Mouse (Mus musculus): ENCODE measurements around the gene Lrp6. TPM values are rescaled to one million over a fixed set of nuclear protein-coding genes. Genes with fewer than 3 reads are reported as not detected.

Lrp6 gene
- total RNA-seq, 2 experiments from 2014 or later = 39.3 to 39.7 TPM

DNA sequence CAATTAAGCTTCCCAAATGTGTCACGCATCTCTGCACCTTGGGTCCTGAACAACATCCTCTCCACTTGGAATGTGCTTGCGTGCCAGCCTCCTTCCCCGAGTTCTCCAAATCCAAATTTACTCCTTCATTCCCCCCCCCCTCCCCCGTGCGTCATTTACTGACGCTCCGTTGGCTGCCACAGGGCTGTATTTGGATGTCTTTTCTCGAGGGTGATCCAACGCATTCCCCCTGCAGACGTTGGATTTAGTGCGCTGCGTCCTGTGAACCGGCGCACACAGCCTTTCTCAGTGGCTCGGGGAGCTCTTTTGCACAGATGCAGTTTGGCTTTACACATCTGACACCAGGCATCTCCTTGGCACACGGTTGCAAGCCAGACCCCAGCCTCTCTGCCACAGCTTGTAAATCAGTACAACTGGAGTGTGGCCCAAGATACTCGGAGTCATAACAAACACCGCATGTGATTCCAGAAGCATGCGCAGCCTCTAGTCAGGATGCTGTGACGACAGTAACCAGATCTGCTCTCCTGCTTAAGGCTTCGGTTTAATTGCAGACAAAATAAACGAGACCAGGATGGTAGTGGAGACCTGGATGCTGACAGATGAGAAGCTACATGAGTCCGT, 127.3 kb downstream of the Lrp6 start:
- peak; percentile 53 for DNase-seq (ENCODE audit: low spot score)

DNA sequence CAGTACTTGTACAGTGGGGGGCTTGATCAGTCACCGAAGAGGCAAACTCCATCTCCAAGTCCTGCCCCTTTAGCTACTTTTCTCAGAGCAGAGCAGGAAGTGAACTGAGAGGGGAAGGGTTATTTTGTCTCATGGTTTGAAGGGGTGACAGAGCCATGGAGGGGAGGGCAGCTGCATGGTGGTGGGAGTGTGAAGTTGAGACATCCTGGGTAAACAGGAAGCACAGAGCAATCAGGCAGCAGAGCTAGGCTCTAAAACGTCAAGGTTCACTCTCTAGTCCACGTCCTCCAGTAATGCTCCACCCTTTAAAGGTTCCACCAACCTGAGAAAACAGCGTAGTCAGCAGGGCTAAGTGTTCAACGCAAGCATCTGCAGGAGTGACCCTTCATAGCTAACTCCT, 129.8 kb downstream of the Lrp6 start:
- DNase-seq (ENCODE audit: low spot score) = no peak

GRCm38 (mm10) chr6:134434866-134435390, 131.8 kb downstream of the Lrp6 start:
- DNase-seq (ENCODE audit: low spot score) = no peak

DNA sequence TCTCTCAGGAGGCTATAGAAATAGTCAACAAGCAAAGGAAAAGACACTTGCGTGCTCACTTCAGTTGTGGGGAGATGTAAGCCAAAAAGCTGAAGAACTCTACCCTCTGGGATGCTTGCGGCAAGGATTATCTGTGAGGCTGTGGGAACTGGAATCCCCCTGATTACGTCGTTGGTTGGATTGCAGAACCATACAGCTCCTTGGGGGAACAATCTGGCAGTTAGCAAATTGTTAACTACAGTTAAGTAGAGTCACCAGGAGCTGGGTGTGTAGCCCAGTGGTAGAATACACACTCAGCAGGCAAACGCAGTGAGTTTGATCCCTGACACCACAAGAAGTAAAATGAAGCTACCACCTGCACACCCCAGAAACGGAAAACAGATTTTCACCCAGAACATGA, 132.7 kb downstream of the Lrp6 start:
- DNase-seq (ENCODE audit: low spot score) = peak; percentile 24

DNA sequence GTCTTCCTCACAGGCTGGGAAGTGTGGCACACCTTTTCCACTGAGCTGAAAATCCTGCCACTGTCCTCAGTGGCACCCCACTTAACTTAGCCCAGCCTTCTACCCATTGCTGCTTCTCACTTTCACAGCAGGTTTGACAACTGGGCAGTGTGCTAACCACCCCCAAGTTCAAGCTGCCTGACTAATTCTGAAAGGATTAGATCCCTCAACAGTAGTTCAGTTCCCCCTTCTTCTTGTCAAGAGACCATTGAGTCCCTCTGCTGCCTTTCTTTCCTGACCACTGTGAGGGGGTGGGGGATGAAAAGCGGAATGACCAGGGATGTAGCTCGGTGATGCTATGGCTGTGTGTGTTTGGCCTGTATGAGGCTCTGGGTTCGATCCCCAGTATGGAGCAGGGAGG, 133.5 kb downstream of the Lrp6 start:
- DNase-seq (ENCODE audit: low spot score) = no peak

- DNase-seq (ENCODE audit: low spot score) = no peak
These were observed 135.2 kb downstream of the Lrp6 start for GRCm38 (mm10) chr6:134431583-134431982.

DNA sequence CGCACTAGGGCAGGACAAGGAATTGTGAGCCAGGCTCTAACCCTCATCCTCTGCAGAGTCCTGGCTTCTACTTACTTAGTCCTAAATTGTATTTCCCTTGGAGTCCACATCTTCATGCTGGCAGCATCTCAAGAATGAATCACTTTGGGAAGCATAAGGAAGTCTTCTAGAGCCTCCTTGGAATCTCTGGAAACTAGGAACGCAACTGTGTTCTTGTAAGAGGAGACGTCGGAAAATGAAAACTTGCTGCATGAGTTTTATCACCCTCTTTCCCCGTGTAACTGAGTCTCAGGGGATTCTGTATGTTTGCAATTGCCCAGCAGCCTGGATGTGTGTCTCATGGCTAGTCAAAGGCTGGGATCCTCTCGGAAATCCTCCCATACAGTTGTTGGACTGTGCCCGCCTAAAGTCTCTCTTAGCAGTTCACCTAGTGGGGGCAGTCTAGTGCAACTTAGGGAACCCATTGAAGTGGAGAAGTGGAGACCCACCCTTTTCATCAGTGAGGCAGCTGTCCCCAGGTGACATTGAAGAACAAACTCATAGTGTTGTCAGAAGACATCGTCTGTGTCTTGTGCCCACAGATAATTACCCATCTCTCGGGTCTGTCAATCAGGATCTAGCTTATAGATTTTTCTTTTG, 136.5 kb downstream of the Lrp6 start:
- peak; percentile 56 for DNase-seq (ENCODE audit: low spot score)

DNA sequence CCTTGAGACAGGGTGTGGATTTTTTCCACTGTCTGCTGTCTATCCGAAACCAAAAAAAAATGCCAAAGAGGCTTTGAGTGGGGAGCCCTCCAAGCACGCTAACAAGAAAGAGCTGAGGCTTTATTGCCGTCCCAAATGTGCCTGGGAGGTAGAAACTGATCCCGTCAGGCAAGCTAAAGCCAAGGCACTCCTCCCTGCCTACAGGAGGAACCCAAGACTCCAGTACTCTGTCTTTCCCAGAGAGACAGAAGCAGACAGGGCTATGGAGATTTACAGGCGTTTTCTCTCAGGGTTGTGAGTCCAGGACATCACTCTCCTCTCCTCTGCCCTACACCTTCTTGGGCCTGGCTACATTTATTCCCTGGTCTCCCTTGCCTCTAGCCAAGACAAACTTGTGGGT, 138.3 kb downstream of the Lrp6 start:
- peak; percentile 28 for DNase-seq (ENCODE audit: low spot score)

DNA sequence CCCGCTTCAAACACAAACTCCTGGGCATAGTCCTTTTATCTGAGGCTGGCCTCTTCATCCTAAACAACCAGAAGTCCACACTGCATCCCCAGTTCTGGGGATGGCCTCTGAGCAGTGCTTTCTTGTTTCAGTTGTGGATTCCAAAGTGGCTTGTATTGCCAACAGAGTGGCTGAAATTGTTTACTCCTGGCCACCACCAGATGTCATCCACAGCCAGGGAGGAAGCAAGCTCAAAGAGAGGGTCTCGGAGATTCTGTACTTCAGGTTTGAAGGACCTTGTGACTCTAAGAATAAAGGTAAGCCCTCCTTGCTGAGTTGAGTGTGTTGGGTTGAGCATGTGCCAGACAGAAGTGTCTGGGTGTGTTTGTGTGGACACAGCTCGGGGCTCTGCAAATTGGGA, 139.6 kb downstream of the Lrp6 start:
- DNase-seq (ENCODE audit: low spot score) = no peak

- peak; percentile 81 for DNase-seq (ENCODE audit: low spot score)
These were observed 141.5 kb downstream of the Lrp6 start for GRCm38 (mm10) chr6:134425216-134425717.

- DNase-seq (ENCODE audit: low spot score) = no peak
These were observed 144.8 kb downstream of the Lrp6 start for GRCm38 (mm10) chr6:134421921-134422320.

DNA sequence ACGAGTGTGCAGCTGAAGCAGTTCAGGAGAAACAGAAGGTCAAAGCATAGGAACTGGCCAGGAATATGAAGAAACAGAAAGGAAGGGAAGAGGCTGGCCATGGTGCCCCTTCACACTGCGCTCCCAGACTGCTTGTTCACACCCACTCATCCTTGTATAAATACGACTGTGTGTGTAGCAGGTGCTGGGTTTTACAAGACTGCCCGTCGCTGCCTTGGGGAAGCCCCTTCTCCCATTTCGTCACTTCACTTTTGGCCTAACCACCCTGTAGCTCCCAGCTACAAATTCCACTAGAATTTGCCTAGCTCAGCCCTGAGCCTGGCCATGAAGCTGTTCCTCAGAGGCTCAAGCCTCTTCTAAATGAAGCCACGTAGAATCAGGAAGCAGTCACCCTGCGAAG, 146.4 kb downstream of the Lrp6 start:
- no peak for DNase-seq (ENCODE audit: low spot score)

GRCm38 (mm10) chr6:134417886-134418285, 148.9 kb downstream of the Lrp6 start:
- DNase-seq (ENCODE audit: low spot score) = no peak

- no peak for DNase-seq (ENCODE audit: low spot score)
These were observed 150.1 kb downstream of the Lrp6 start for GRCm38 (mm10) chr6:134416556-134417105.

DNA sequence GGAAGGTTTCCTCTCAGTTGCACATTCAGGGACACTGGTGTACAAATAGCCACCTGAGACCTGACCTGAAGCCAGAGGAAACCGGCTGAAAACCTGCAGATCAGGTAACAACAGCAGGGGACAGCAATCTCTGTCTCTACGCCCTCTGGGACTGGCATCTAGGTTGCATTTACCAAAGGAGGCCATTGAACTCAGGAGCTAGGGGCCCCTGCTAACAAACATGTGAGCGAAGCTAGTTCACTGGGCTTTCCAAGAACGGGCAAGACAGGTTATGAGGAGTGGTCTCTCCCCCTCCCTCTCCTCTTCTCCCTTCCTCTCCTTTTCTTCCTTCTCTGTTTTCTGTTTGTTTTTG, 152.3 kb downstream of the Lrp6 start:
- no peak for DNase-seq (ENCODE audit: low spot score)

DNA sequence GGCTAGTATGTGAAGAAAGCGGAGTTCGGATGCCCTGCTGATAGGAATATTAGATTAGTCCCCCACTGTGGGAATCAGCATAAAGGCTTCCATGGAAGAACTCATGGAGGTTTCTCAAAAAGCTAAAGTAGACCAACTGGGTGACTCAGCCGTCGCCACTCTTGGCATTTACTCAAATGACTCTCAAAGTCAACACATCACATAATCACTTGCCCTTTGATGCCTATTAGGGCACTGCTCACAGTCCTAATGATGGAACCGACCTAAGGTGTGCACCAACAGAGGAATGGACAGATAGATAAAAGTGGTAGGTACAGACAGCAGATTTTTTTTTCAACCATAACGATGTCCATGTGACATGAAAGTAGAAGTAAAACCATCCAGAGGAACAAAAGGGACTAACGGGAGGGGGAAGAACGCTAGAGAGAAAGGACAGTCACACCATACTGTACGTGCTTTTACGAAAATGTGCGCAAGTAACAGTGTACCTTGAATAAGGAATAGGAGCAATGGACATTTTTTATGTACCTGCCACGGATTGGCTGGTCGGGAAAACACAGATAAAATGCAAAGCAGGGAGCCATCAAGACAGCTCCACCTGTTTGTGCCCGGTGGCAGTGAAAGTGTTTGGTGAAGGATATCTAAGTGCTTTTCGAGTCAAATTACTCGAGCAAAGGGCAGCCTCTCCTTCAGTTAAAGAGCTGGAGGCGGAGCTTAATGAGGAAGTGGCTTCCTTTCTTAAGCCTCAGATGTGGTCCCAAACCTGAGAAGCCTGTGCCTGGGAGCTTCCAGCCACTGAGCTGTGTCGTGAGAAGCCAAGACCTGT, 152.8 kb downstream of the Lrp6 start:
- no peak for DNase-seq (ENCODE audit: low spot score)

- no peak for DNase-seq (ENCODE audit: low spot score)
These were observed 159.5 kb downstream of the Lrp6 start for GRCm38 (mm10) chr6:134407226-134407625.

GRCm38 (mm10) chr6:134403684-134404070, 163.1 kb downstream of the Lrp6 start:
- DNase-seq (ENCODE audit: low spot score) = no peak

- DNase-seq (ENCODE audit: low spot score) = peak; percentile 39
These were observed 163.7 kb downstream of the Lrp6 start for GRCm38 (mm10) chr6:134402914-134403683.

Data from gastrocnemius, adult 18-20 months (tissue).